Mouse (Mus musculus): ENCODE measurements at regions not wholly inside any gene's neighbourhood (a gene's known extent, or its start where the extent isn't known, plus 50 kb on each side); places are given as distances from the start of the nearest gene placed in this dataset.

- TF ChIP-seq CTCF (IDR thresholded peaks at IDR 0.05; ENCODE audit: borderline replicate concordance, insufficient read depth, low read length) (no peak), POLR2A (IDR thresholded peaks at IDR 0.05; ENCODE audit: low read depth, low read length) (no peak)
These were observed 61.3 kb upstream of the Podxl start for GRCm38 (mm10) chr6:31625055-31625454.
